Mouse (Mus musculus): ENCODE data around the gene Pex19.

- TF ChIP-seq CTCF (IDR thresholded peaks at IDR 0.05; ENCODE audit: borderline replicate concordance, control insufficient read depth, extremely low read depth, insufficient read depth, low read length, poor library complexity) (no peak), POLR2A (IDR thresholded peaks at IDR 0.05; ENCODE audit: control insufficient read depth, extremely low read depth, insufficient read depth, low read length, poor library complexity) (no peak)
Observed at GRCm38 (mm10) chr1:172122671-172123070, 3.9 kb upstream of the Pex19 start.

Measured in thymus, adult 2 months (tissue).